Mouse (Mus musculus): ENCODE results near the gene Ttc24. TPM values are rescaled to one million over a fixed set of nuclear protein-coding genes. Genes with fewer than 3 reads are reported as not detected.

Ttc24 gene
- polyA plus RNA-seq (2012; rRNA removed), result not detected in 2 replicates

- DNase-seq (ENCODE audit: extremely low spot score in 1 of 2, low spot score in 1 of 2), result no peak
Observed at GRCm38 (mm10) chr3:88078204-88078603, at the start of gene Ttc24. TSS of gene Ttc24 (minus strand) at chr3:88078304.

GRCm38 (mm10) chr3:88127636-88128035 is 49.5 kb upstream of the Ttc24 start:
- DNase-seq (ENCODE audit: extremely low spot score in 1 of 2, low spot score in 1 of 2), result no peak

DNA sequence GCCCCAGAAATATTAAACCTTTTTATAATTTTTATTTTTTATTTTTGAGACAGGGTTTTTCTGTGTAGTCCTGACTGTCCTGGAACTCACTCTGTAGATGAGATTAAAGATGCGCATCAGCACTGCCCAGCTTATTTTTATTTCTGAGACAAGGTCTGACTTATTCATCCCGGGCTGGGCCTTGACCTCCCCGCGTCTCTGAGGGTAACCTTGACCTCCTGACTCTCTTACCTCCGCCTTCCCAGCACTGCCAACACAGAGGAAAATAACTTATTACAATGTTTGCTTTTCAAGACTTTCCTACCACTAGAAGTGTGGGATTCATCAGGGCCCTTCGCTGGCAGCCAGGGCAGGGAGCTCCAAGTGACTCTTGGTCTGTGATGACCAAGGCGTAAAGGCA is 48.1 kb upstream of the Ttc24 start:
- DNase-seq (ENCODE audit: extremely low spot score in 1 of 2, low spot score in 1 of 2), result no peak

DNA sequence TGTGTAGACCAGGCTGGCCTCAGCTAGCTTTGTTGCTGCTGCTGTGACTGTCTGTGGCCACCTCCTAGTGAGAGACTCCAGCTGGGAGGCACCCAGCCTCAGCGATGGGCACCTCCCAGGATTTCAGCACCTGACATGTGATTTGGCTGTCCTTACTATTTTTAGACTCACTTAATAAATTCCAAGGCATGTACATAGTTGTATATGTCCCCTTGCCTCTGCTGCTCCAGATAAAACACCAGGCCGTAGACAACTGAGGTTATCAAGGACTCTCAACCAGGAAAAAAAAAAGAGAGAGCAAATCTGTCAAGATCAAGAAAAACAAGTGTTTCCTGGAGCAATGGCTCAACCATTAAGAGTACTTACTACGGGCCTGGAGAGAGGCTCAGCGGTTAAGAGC is 47.1 kb upstream of the Ttc24 start:
- no peak for DNase-seq (ENCODE audit: extremely low spot score in 1 of 2, low spot score in 1 of 2)

- peak in 1 of 2 experiments; percentile 8 for DNase-seq (ENCODE audit: extremely low spot score in 1 of 2, low spot score in 1 of 2)
Observed at GRCm38 (mm10) chr3:88121164-88122131, 43.3 kb upstream of the Ttc24 start.

DNA sequence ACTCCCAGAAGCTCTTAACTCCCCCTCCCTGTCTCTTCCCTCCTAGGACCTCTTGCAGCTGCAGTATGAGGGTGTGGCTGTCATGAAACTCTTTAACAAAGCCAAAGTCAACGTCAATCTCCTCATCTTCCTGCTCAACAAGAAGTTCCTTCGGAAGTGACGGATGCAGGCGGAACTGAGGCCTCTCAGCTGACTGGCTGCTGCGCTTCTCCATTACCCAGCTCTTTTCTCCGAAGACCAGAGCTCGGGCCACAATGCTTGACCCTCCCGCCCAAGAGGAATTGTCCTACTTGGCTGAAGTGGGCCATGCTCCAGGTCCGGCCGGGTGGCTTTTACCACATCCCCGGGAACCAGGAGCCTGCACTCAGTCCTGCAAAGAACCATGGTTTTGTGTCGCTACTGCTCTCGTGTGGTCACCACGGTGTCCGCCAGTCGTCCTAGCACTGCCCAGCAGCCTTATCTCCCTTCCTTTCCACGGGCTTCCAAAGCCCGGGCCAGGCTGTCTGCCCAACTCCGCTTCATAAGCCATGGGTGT is 42.1 kb upstream of the Ttc24 start:
- no peak for DNase-seq (ENCODE audit: extremely low spot score in 1 of 2, low spot score in 1 of 2)

- DNase-seq (ENCODE audit: extremely low spot score in 1 of 2, low spot score in 1 of 2), result no peak
Observed at GRCm38 (mm10) chr3:88114396-88114795, 36.3 kb upstream of the Ttc24 start.

DNA sequence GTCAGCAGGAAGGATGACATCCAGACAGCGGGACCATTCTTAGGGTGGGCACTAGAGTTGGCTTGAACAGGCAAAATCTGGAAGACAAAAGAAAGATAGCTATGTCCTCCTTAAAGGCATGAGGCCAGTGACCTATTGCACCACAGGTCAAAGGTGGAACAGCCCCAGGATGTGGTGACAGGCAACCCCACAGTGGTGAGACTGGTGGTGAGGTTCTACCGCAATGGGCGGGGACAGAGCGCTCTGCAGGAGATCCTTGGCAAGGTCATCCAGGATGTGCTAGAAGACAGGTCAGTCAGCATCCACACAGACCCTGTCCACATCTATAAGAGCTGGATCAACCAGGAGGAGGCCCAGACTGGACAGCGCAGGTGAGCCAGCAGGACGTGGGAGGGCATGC is 31.0 kb upstream of the Ttc24 start:
- no peak for DNase-seq (ENCODE audit: extremely low spot score in 1 of 2, low spot score in 1 of 2)

DNA sequence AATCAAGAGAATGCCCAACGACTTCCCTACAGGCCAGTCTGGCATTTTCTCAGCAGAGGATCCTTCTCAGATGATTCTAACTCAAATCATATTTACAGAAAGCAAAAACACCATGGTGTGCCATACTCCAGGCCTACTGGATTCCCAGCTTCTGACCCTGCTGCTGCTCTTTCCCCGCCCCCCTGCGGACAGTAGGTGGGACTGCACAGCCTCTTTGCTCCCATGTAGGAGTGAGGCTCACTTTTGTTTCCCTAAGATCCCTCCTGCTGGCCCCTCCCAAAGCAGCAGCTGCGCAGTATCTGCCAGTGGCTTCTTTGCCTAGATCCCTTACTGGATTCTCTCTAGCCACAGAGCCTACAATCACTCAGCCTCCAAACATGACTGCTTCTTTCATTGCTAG is 28.0 kb upstream of the Ttc24 start:
- DNase-seq (ENCODE audit: extremely low spot score in 1 of 2, low spot score in 1 of 2), result no peak

GRCm38 (mm10) chr3:88102611-88103010 is 24.5 kb upstream of the Ttc24 start:
- DNase-seq (ENCODE audit: extremely low spot score in 1 of 2, low spot score in 1 of 2), result no peak

DNA sequence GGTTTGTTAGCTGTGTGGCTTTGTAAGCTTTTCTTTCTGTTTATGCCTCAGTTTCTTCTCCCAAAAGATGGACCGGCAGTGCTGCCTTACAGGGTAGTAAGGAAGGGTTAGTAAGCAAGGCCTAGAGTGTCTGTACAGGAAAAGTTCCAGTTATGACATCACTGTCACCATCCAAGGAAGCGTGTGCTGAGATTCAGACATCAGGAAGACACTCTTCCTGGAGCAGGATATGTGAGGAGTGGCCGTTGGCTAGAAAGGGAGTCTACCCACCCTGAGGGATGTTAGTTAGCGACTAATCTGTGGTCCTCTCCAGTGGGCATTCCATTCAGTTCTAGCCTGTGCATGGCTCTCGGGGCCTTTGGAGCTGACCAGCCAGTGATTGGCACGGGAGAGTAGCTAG is 24.1 kb upstream of the Ttc24 start:
- no peak for DNase-seq (ENCODE audit: extremely low spot score in 1 of 2, low spot score in 1 of 2)

GRCm38 (mm10) chr3:88101736-88102135 is 23.6 kb upstream of the Ttc24 start:
- no peak for DNase-seq (ENCODE audit: extremely low spot score in 1 of 2, low spot score in 1 of 2)

DNA sequence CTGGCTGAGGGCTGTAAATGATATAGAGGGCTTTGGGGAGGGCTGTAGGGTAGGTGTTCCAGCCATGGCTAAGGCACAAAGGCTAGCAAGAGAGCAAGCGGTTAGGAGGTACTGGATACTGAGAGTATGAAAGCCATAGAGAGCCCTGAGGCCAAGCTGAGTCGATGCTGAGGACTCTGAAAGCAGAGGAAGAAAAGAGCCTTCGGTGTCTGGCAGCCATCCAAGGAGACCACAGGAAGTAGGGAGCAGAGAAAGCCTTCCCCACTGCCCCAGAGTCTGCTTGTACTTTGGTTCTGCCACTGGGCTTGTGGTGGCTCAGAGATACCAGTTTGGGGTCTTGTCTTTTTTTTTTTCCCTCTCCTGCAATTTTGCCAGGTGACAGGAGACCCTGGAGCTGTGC is 22.1 kb upstream of the Ttc24 start:
- no peak for DNase-seq (ENCODE audit: extremely low spot score in 1 of 2, low spot score in 1 of 2)

- DNase-seq (ENCODE audit: extremely low spot score in 1 of 2, low spot score in 1 of 2), result peak; percentile 9 to 36
Observed at GRCm38 (mm10) chr3:88097666-88098065, 19.6 kb upstream of the Ttc24 start.

GRCm38 (mm10) chr3:88094126-88094525 is 16.0 kb upstream of the Ttc24 start:
- no peak for DNase-seq (ENCODE audit: extremely low spot score in 1 of 2, low spot score in 1 of 2)

- no peak for DNase-seq (ENCODE audit: extremely low spot score in 1 of 2, low spot score in 1 of 2)
Observed at GRCm38 (mm10) chr3:88090616-88091015, 12.5 kb upstream of the Ttc24 start.

GRCm38 (mm10) chr3:88090106-88090505 is 12.0 kb upstream of the Ttc24 start:
- DNase-seq (ENCODE audit: extremely low spot score in 1 of 2, low spot score in 1 of 2), result no peak

GRCm38 (mm10) chr3:88087688-88088087 is 9.6 kb upstream of the Ttc24 start:
- DNase-seq (ENCODE audit: extremely low spot score in 1 of 2, low spot score in 1 of 2), result peak in 1 of 2 experiments; percentile 45

DNA sequence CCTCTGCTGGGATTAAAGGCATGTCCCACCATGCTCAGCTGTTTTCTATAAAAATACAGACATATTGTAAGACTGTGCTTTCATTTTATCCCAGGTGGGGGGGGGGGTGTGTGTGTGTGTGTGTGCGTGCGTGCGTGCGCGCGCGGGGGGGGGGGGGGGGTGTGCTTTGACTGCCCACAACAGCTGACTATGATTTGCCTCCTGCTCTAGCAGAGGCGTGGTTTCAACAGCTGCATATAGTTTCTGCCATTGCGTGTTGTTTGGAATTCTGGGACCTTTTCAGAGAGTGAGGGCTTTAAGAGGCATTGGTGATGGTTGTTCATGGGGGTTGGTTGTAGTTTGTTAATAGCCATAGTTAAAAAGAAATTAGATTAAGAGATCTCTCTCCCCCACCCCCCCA is 7.4 kb upstream of the Ttc24 start:
- DNase-seq (ENCODE audit: extremely low spot score in 1 of 2, low spot score in 1 of 2), result no peak

DNA sequence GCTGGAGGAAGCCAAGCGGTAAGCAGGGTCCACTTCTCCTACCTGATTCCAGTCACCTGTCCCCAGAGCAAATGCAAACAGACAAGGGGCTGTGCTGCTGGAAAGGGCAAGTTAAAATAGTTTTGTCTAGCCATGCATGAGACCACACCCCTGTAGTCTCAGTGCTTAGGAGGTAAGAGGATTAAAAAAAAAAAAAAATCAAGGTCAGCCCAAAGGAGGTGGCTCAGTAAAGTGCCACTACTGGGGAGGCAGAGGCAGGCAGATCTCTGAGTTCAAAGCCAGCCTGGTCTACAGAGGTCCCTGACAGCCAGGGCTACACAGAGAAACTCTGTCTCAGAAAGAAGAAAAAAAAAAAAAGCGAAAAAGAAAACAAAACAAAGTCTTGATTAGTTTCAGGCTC is 5.9 kb upstream of the Ttc24 start:
- DNase-seq (ENCODE audit: extremely low spot score in 1 of 2, low spot score in 1 of 2), result no peak

DNA sequence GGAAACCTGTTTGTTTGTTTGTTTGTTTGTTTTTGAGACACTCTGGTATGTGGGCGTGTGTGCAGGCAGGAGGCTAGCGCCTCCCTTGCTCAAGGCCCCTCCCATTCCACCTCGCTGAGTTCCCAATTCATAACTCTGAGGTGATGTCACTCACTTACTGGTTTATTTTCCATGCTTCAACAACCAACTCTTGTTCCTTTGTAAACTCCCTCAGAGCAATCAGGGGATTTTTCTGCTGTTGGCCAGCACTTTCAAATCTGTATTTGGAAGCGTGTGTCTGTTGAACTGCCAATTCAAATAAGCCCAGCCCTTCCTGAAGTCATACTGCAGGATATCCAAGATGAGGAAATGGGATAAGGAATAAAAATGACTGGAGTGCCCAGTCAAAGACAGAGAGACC is 4.6 kb upstream of the Ttc24 start:
- DNase-seq (ENCODE audit: extremely low spot score in 1 of 2, low spot score in 1 of 2), result no peak

DNA sequence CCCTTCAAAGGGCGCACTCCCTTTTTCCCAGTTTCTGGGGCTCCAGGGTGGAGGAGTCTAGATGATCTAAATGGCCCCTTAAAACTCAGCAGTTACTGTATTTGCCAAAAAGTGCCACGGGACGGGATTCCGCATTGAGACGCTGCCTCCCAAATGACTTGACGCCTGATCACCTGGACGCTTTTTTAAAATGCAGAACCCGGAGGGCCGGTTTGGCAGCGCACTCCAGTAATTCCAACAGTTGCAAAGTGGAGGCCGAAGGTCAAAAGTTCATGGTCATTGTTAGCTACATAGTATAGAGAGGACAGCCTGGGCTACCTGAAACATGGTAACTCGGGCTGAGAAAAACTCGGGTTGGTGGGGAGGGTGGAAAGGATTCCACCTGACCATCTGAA is 4.1 kb upstream of the Ttc24 start:
- DNase-seq (ENCODE audit: extremely low spot score in 1 of 2, low spot score in 1 of 2), result no peak

Measured in frontal cortex, adult 2 months (tissue).